Mouse (Mus musculus): ENCODE measurements around the gene Cacna1g. TPM values are rescaled to one million over a fixed set of nuclear protein-coding genes. Genes with fewer than 3 reads are reported as not detected.

Cacna1g gene
- 3.4 and 5.1 TPM in 2 replicates for polyA plus RNA-seq (2012; rRNA removed)

DNA sequence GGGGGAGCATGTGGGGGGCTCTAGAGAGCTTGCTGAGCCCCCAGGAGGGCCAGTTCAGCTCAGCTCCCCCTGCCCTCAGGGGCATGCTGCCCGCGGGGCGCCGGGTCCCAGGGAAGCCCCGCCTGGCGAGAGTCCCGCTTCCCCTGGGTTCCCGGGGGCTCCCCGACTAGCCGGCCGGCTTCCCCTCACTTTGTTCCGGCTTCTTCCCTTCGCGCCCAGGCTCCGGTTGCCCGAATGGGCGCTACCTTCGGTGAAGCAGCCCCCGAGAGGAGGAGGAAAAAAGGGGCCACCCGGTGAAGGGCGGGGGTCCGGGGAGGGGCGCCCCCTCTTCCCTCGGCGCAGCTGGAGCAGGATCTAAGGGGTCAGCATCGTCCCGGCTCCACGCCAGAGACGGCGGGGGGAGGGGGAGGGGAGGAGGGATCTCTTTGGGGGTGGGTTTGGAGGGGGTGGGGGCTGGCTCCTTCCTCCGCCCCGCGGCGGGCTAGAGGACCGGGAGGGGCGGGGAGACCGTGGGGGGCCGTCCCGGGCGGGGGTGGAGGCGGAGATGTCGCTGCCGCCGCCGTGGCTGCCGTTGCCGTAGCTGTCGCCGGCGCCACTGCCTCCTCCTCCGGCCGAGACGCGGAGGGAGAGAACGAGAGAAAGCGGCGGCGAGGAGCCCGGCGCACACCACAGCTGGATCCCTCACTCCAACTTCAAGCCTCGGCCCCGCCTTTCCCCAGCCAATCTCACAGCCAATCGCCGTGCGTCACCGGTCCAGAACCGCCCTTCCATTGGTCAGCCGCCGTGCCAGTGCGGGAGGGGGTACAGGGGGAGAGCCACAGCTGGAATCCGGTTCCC lies at the start of gene Cacna1g:
Gene Cacna1g, minus strand, starts transcription at position 492 of the 837 bp plus-strand sequence.
- Histone ChIP-seq H3K4me3 (ENCODE audit: control insufficient read depth, low read depth, low read length) (peak within 1 kb of the TSS; percentile 50), H3K27me3 (ENCODE audit: control insufficient read depth, insufficient read depth, low read length) (peaks cover 3% of the 10 kb centered on the region; the same call in 1 of the 2 replicates), H3K36me3 (ENCODE audit: control insufficient read depth, insufficient read depth, low read length) (no peaks in the 10 kb centered on the region), H3K27ac (ENCODE audit: control insufficient read depth, insufficient read depth, low read depth, low read length) (no peak within 1 kb of the TSS), H3K4me1 (ENCODE audit: control insufficient read depth, insufficient read depth, low read length) (peaks cover 19% of the 10 kb centered on the region)
- TF ChIP-seq POLR2A (IDR thresholded peaks at IDR 0.05; ENCODE audit: control insufficient read depth, low read depth, low read length), result no peak

DNA sequence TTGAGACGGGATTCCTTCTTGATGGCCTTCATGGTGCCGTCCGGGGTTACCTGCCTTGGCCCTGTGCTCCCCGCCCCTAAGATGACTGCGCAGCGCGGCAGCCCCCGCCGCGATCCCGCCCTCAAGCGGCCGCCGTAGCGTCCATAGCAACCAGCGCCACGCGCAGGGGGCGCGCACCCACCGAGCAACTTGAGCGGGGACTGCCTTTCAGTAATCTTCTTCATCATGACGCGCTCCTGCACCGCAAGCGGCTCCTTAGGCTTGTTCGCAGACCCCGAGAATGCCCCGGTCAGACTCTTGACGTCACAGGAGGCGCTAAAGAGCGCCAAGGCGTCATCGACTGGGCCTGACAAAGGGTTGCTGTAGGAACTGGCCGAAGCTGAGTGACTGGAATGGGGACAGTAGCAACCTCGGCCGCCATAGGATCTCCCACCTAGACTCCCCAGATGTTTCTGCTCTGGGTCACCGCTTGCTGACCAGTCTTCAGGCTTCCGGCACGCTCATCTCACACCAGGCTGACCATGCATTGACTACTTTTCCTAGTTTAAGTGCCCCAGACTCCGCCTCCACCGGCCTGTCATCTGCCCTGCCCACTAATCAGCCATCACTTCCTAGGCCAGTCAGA lies 47.3 kb upstream of the Cacna1g start, which contains the start of gene Mycbpap:
Gene Mycbpap, minus strand, starts transcription at position 524 of the 625 bp plus-strand sequence.
- no peaks in the 10 kb centered on the region for H3K36me3 ChIP-seq (ENCODE audit: control insufficient read depth, insufficient read depth, low read length)
- no peaks in the 10 kb centered on the region for H3K27me3 ChIP-seq (ENCODE audit: control insufficient read depth, insufficient read depth, low read length)
- peak within 1 kb of the TSS; percentile 97 for H3K4me3 ChIP-seq (ENCODE audit: control insufficient read depth, low read depth, low read length)
- H3K4me1 ChIP-seq (ENCODE audit: control insufficient read depth, insufficient read depth, low read length), result peaks cover 17% of the 10 kb centered on the region
- no peak for TF ChIP-seq CTCF (IDR thresholded peaks at IDR 0.05; ENCODE audit: control insufficient read depth, insufficient read depth, insufficient replicate concordance, low read depth, low read length)
- peak; percentile 54 for TF ChIP-seq POLR2A (IDR thresholded peaks at IDR 0.05; ENCODE audit: control insufficient read depth, low read depth, low read length)
- H3K27ac ChIP-seq (ENCODE audit: control insufficient read depth, insufficient read depth, low read depth, low read length), result peak within 1 kb of the TSS; percentile 88

DNA sequence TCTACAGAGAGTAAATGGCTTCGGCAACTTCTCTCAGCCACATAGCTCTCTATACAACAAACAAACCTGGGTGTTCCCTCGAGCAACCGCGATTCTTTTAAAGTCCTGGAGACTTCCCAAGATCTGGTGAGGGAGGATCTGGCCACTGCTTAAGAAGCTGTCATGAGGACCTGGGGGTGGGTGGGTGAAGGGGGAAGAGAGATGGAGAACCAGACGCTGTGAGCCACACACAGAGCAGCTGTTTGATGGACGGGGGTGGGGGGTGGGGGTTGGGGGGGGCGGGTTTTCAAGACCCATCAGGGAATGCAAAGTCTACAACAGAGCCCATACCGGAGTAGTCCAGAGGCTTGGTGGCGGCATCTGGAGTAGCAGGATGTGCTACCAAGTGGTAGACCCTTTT lies 39.5 kb upstream of the Cacna1g start:
- no peak for TF ChIP-seq POLR2A (IDR thresholded peaks at IDR 0.05; ENCODE audit: control insufficient read depth, low read depth, low read length)
- Histone ChIP-seq H3K27me3 (ENCODE audit: control insufficient read depth, insufficient read depth, low read length) (no peaks in the 10 kb centered on the region), H3K27ac (ENCODE audit: control insufficient read depth, insufficient read depth, low read depth, low read length) (no peak overlapping the region), H3K36me3 (ENCODE audit: control insufficient read depth, insufficient read depth, low read length) (no peaks in the 10 kb centered on the region), H3K4me1 (ENCODE audit: control insufficient read depth, insufficient read depth, low read length) (no peaks in the 10 kb centered on the region), H3K4me3 (ENCODE audit: control insufficient read depth, low read depth, low read length) (no peak overlapping the region)

- Histone ChIP-seq H3K27ac (ENCODE audit: control insufficient read depth, insufficient read depth, low read depth, low read length) (no peak overlapping the region), H3K27me3 (ENCODE audit: control insufficient read depth, insufficient read depth, low read length) (no peaks in the 10 kb centered on the region), H3K4me1 (ENCODE audit: control insufficient read depth, insufficient read depth, low read length) (peaks cover 11% of the 10 kb centered on the region), H3K36me3 (ENCODE audit: control insufficient read depth, insufficient read depth, low read length) (no peaks in the 10 kb centered on the region), H3K4me3 (ENCODE audit: control insufficient read depth, low read depth, low read length) (peak overlapping the region; percentile 73)
- TF ChIP-seq CTCF (IDR thresholded peaks at IDR 0.05; ENCODE audit: control insufficient read depth, insufficient read depth, insufficient replicate concordance, low read depth, low read length) (no peak), POLR2A (IDR thresholded peaks at IDR 0.05; ENCODE audit: control insufficient read depth, low read depth, low read length) (no peak)
These were observed 35.0 kb upstream of the Cacna1g start for GRCm38 (mm10) chr11:94508976-94509375.

GRCm38 (mm10) chr11:94501482-94501881 lies 27.5 kb upstream of the Cacna1g start:
- no peak overlapping the region for H3K4me3 ChIP-seq (ENCODE audit: control insufficient read depth, low read depth, low read length)
- TF ChIP-seq POLR2A (IDR thresholded peaks at IDR 0.05; ENCODE audit: control insufficient read depth, low read depth, low read length) (no peak), CTCF (IDR thresholded peaks at IDR 0.05; ENCODE audit: control insufficient read depth, insufficient read depth, insufficient replicate concordance, low read depth, low read length) (no peak)
- no peaks in the 10 kb centered on the region for H3K36me3 ChIP-seq (ENCODE audit: control insufficient read depth, insufficient read depth, low read length)
- no peaks in the 10 kb centered on the region for H3K27me3 ChIP-seq (ENCODE audit: control insufficient read depth, insufficient read depth, low read length)
- no peak overlapping the region for H3K27ac ChIP-seq (ENCODE audit: control insufficient read depth, insufficient read depth, low read depth, low read length)
- peaks cover 25% of the 10 kb centered on the region for H3K4me1 ChIP-seq (ENCODE audit: control insufficient read depth, insufficient read depth, low read length)

- Histone ChIP-seq H3K36me3 (ENCODE audit: control insufficient read depth, insufficient read depth, low read length) (no peaks in the 10 kb centered on the region), H3K27me3 (ENCODE audit: control insufficient read depth, insufficient read depth, low read length) (no peaks in the 10 kb centered on the region), H3K27ac (ENCODE audit: control insufficient read depth, insufficient read depth, low read depth, low read length) (no peak overlapping the region), H3K4me1 (ENCODE audit: control insufficient read depth, insufficient read depth, low read length) (peaks cover 22% of the 10 kb centered on the region), H3K4me3 (ENCODE audit: control insufficient read depth, low read depth, low read length) (no peak overlapping the region; the same call in 1 of the 2 replicates)
- TF ChIP-seq POLR2A (IDR thresholded peaks at IDR 0.05; ENCODE audit: control insufficient read depth, low read depth, low read length) (no peak), CTCF (IDR thresholded peaks at IDR 0.05; ENCODE audit: control insufficient read depth, insufficient read depth, insufficient replicate concordance, low read depth, low read length) (no peak)
These were observed 26.4 kb upstream of the Cacna1g start for GRCm38 (mm10) chr11:94500362-94500761.

DNA sequence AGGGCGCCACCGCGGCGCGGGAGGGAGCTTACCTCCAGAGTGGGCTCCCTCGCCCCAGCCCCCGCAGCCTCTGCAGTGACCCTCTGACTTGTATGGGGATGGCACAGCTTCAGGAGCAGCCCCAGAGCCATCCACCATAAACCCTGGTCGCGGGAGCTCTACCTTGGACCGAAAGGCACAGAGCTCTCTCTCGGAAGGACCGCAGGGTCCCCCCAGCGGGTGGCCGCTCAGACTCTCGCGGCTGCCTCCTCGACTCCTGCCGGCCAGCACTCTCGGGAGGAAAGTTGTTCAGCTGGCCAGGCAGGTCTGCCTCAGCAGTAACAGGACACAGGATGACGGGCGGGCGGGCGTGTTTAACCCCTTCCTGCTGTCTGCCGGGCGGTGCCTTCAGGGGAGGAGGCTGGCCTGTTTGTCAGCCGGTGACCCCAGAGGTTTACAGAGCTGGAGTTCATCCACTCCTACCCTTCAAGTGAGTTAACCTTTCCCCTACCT lies 25.7 kb upstream of the Cacna1g start, which contains the start of gene Epn3:
Gene Epn3, minus strand, starts transcription at position 314 of the 492 bp plus-strand sequence.
- H3K36me3 ChIP-seq (ENCODE audit: control insufficient read depth, insufficient read depth, low read length), result no peaks in the 10 kb centered on the region
- H3K4me1 ChIP-seq (ENCODE audit: control insufficient read depth, insufficient read depth, low read length), result peaks cover 18% of the 10 kb centered on the region
- no peaks in the 10 kb centered on the region for H3K27me3 ChIP-seq (ENCODE audit: control insufficient read depth, insufficient read depth, low read length)
- H3K4me3 ChIP-seq (ENCODE audit: control insufficient read depth, low read depth, low read length), result peak within 1 kb of the TSS; percentile 26
- TF ChIP-seq CTCF (IDR thresholded peaks at IDR 0.05; ENCODE audit: control insufficient read depth, insufficient read depth, insufficient replicate concordance, low read depth, low read length) (no peak), POLR2A (IDR thresholded peaks at IDR 0.05; ENCODE audit: control insufficient read depth, low read depth, low read length) (no peak)
- H3K27ac ChIP-seq (ENCODE audit: control insufficient read depth, insufficient read depth, low read depth, low read length), result no peak within 1 kb of the TSS
